ENCODE assay signal across 8 mouse cellular contexts in genomic region chr13:17694414-17694813, GRCm38 (mm10). TPM values are rescaled to one million over a fixed set of nuclear protein-coding genes. Genes with fewer than 3 reads are reported as not detected.
DNase-seq lines count a peak whose midpoint lies in the region; ATAC-seq and TF ChIP-seq lines count a peak whose summit lies in the region.

No protein-coding gene starts in this region.

- no peak for TF ChIP-seq POLR2A in limb, embryonic 14.5 days (IDR thresholded peaks at IDR 0.05; ENCODE audit: borderline replicate concordance, extremely low read depth, insufficient read depth, insufficient read length)

- no peaks in the 10 kb centered on the region for H3K9me3 ChIP-seq in forebrain, embryonic 10.5 days
- no peaks in the 10 kb centered on the region for H3K9me3 ChIP-seq in limb, embryonic 14.5 days (ENCODE audit: control insufficient read depth, low read length)
- H3K9me3 ChIP-seq in stomach, embryonic 14.5 days (ENCODE audit: control insufficient read depth, low read depth, low read length), result no peaks in the 10 kb centered on the region

- peak overlapping the region; percentile 76 for H3K9ac ChIP-seq in limb, embryonic 14.5 days (ENCODE audit: low read depth, low read length, severe bottlenecking)
- peak overlapping the region; percentile 31; the same call in 1 of the 2 replicates for H3K9ac ChIP-seq in stomach, embryonic 14.5 days (replicated peaks; ENCODE audit: low read depth, low read length)

- H3K36me3 ChIP-seq in forebrain, embryonic 10.5 days (replicated peaks), result peaks cover 7% of the 10 kb centered on the region
- no peaks in the 10 kb centered on the region for H3K36me3 ChIP-seq in limb, embryonic 14.5 days (ENCODE audit: control insufficient read depth, insufficient read depth, low read length)
- no peaks in the 10 kb centered on the region; the same call in none of the 2 replicates for H3K36me3 ChIP-seq in stomach, embryonic 14.5 days (ENCODE audit: control insufficient read depth, insufficient read depth, low read length)

- H3K27me3 ChIP-seq in forebrain, embryonic 10.5 days (ENCODE audit: poor library complexity, severe bottlenecking), result no peaks in the 10 kb centered on the region
- H3K27me3 ChIP-seq in limb, embryonic 14.5 days (ENCODE audit: control insufficient read depth, insufficient read depth, low read length), result no peaks in the 10 kb centered on the region
- H3K27me3 ChIP-seq in stomach, embryonic 14.5 days (ENCODE audit: control insufficient read depth, insufficient read depth, low read length), result no peaks in the 10 kb centered on the region

- WGBS in forebrain, embryonic 10.5 days, result under 1% methylated on average over 24 of the region's 25 CpGs
- WGBS in limb, embryonic 14.5 days, result under 1% methylated on average over 23 of the region's 25 CpGs
- WGBS in stomach, embryonic 14.5 days, result 0% methylated on average over 22 of the region's 25 CpGs

- ATAC-seq in limb, embryonic 14.5 days (ENCODE audit: low FRiP score, low read depth), result peak; percentile 59
- peak; percentile 72 for ATAC-seq in stomach, embryonic 14.5 days (ENCODE audit: insufficient number of reproducible peaks, insufficient read depth, low FRiP score, low read depth)

- peak; percentile 38 to 50 for DNase-seq in left cerebral cortex, adult 9 months (ENCODE audit: low spot score in 2 of 2)
- DNase-seq in left cerebral cortex, postnatal 14 days (ENCODE audit: low spot score in 2 of 2), result no peak
- DNase-seq in WW6 (ENCODE audit: low read depth, low spot score), result peak; percentile 7
- DNase-seq in forebrain, embryonic 10.5 days (ENCODE audit: extremely low spot score, low spot score), result no peak
- DNase-seq in limb, embryonic 14.5 days (ENCODE audit: low spot score), result no peak
- no peak for DNase-seq in gastrocnemius, postnatal 25 days
- no peak for DNase-seq in retina, embryonic 14.5 days (ENCODE audit: low spot score)

- peaks cover 15% of the 10 kb centered on the region for H3K4me1 ChIP-seq in forebrain, embryonic 10.5 days
- 0 out of 2 replicates have a peak, but pooled peaks cover 6% of the 10 kb centered on the region for H3K4me1 ChIP-seq in limb, embryonic 14.5 days (ENCODE audit: control insufficient read depth, insufficient read depth, low read length)
- H3K4me1 ChIP-seq in stomach, embryonic 14.5 days (ENCODE audit: control insufficient read depth, insufficient read depth, low read length), result peaks cover 8% of the 10 kb centered on the region; the same call in 1 of the 2 replicates

- H3K4me3 ChIP-seq in forebrain, embryonic 10.5 days, result peak overlapping the region; percentile 79
- peak overlapping the region; percentile 70 for H3K4me3 ChIP-seq in limb, embryonic 14.5 days (replicated peaks; ENCODE audit: low read length)
- H3K4me3 ChIP-seq in stomach, embryonic 14.5 days (ENCODE audit: low read depth, low read length), result peak overlapping the region; percentile 82

- H3K27ac ChIP-seq in forebrain, embryonic 10.5 days, result peak overlapping the region; percentile 92
- H3K27ac ChIP-seq in limb, embryonic 14.5 days (replicated peaks; ENCODE audit: low read depth, low read length), result peak overlapping the region; percentile 93
- H3K27ac ChIP-seq in stomach, embryonic 14.5 days (ENCODE audit: low read length), result peak overlapping the region; percentile 49; the same call in 1 of the 2 replicates

- intact Hi-C loops in left cerebral cortex, postnatal 14 days (cut with DNase I), result no loop called here

- H3K4me2 ChIP-seq in limb, embryonic 14.5 days (replicated peaks; ENCODE audit: low read depth, low read length, severe bottlenecking), result peak overlapping the region; percentile 75
- peak overlapping the region; percentile 38 for H3K4me2 ChIP-seq in stomach, embryonic 14.5 days (replicated peaks; ENCODE audit: low read depth, low read length)

RNA-seq across cellular contexts. Expression of gene Mplkip, which starts 0.6 kb away (rescaled TPM):
- 10 to 100 TPM; 14.4 to 15.8 TPM for total RNA-seq in left cerebral cortex, postnatal 14 days (2021)
- 45.9 and 46.4 TPM in 2 replicates for polyA plus RNA-seq in forebrain, embryonic 10.5 days (2016; fragmentation: Nextera tagmentation; extraction: Ambion mirVana)
- 18.4 and 18.6 TPM in 2 replicates for polyA plus RNA-seq in limb, embryonic 14.5 days (2012; rRNA removed)
- polyA plus RNA-seq in limb, embryonic 14.5 days (2014; fragmentation: Nextera tagmentation; extraction: Ambion mirVana), result 49.3 and 56.4 TPM in 2 replicates
- 61.0 and 61.3 TPM in 2 replicates for polyA plus RNA-seq in stomach, embryonic 14.5 days (2014; fragmentation: Nextera tagmentation; extraction: Ambion mirVana)
- total RNA-seq in gastrocnemius, postnatal 25 days (2021), result 1 to 10 TPM; 6.2 to 7.3 TPM

RNA-seq across cellular contexts. Expression of gene Sugct, which starts 0.9 kb away (rescaled TPM):
- total RNA-seq in left cerebral cortex, postnatal 14 days (2021), result 1 to 10 TPM in 1 of 2 experiments, under 1 TPM in 1; 0.92 to 1.9 TPM
- polyA plus RNA-seq in forebrain, embryonic 10.5 days (2016; fragmentation: Nextera tagmentation; extraction: Ambion mirVana), result 3.2 and 4.1 TPM in 2 replicates
- polyA plus RNA-seq in limb, embryonic 14.5 days (2012; rRNA removed), result 2.4 and 3.0 TPM in 2 replicates
- 3.6 and 4.2 TPM in 2 replicates for polyA plus RNA-seq in limb, embryonic 14.5 days (2014; fragmentation: Nextera tagmentation; extraction: Ambion mirVana)
- 4.7 and 5.9 TPM in 2 replicates for polyA plus RNA-seq in stomach, embryonic 14.5 days (2014; fragmentation: Nextera tagmentation; extraction: Ambion mirVana)
- total RNA-seq in gastrocnemius, postnatal 25 days (2021), result under 1 TPM; 0.82 to 0.86 TPM

Comparison
In these comparisons a context has a peak if more than half of its experiments do, and no peak if none do; other contexts are left out.
1. DNase-seq: peak in left cerebral cortex, adult 9 months (2 of 2) and WW6 (single experiment); none in left cerebral cortex, postnatal 14 days (0 of 2), forebrain, embryonic 10.5 days (single experiment), limb, embryonic 14.5 days (single experiment), gastrocnemius, postnatal 25 days (single experiment) and retina, embryonic 14.5 days (single experiment).
2. Peak in every context shown above with its lines, with median percentiles within 50 percentile points of each other: H3K27ac ChIP-seq and H3K4me3 ChIP-seq.